Mouse (Mus musculus): ENCODE results near the gene Lif. TPM values are rescaled to one million over a fixed set of nuclear protein-coding genes. Genes with fewer than 3 reads are reported as not detected.

The Lif gene
- polyA plus RNA-seq (2014; fragmentation: Nextera tagmentation; extraction: Ambion mirVana), result 0.06 TPM in 1 of 2 replicates, not detected in the other

GRCm38 (mm10) chr11:4256846-4257607 lies at the start of gene Lif:
Lif (plus strand) TSS chr11:4257557.
- 70% methylated on average over 11 of the region's 11 CpGs for WGBS
- no peak within 1 kb of the TSS for H3K4me2 ChIP-seq
- ATAC-seq (replicated peaks; ENCODE audit: low FRiP score), result no peak

DNA sequence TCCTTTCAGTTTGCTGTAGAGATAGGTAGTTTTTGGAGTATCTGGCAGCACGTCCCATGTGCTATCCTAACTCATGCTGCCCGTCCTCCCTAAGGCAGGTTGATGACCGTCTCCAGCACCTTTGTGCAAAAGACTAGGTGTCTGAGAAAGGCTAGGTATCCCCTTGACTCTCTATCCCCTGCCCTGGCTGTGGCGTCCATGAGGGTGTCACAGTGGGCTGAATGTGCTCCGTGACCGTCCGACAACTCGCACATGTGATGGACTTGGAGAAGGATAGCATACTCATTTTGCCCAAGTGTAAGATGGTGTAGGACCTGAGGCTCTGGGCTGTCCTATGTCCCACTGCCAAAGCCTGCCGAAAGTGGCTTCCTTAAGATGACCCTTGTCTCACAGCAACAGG lies 49.7 kb upstream of the Lif start:
- H3K9ac ChIP-seq (ENCODE audit: low read depth, low read length), result no peak overlapping the region
- no peak overlapping the region for H3K4me2 ChIP-seq
- no peak overlapping the region for H3K4me3 ChIP-seq (ENCODE audit: low read depth, low read length)
- H3K27me3 ChIP-seq (replicated peaks; ENCODE audit: control insufficient read depth, insufficient read depth, low read length), result no peaks in the 10 kb centered on the region
- DNase-seq (ENCODE audit: low spot score), result no peak
- no peaks in the 10 kb centered on the region for H3K36me3 ChIP-seq (ENCODE audit: control insufficient read depth, insufficient read depth, low read length)
- H3K27ac ChIP-seq (ENCODE audit: low read depth, low read length), result no peak overlapping the region
- no peaks in the 10 kb centered on the region for H3K9me3 ChIP-seq (ENCODE audit: control insufficient read depth, low read length)
- 92% methylated on average over 9 of the region's 9 CpGs for WGBS
- H3K4me1 ChIP-seq (replicated peaks; ENCODE audit: control insufficient read depth, insufficient read depth, low read length), result peaks cover 7% of the 10 kb centered on the region
- no peak for ATAC-seq (replicated peaks; ENCODE audit: low FRiP score)

More at GRCm38 (mm10) chr11:4256846-4257607, at the start of gene Lif:
- H3K27me3 ChIP-seq (replicated peaks; ENCODE audit: control insufficient read depth, insufficient read depth, low read length), result no peaks in the 10 kb centered on the region
- no peak for DNase-seq (ENCODE audit: low spot score)
- H3K4me3 ChIP-seq (ENCODE audit: low read depth, low read length), result no peak within 1 kb of the TSS
- peaks cover 6% of the 10 kb centered on the region; the same call in 1 of the 2 replicates for H3K4me1 ChIP-seq (replicated peaks; ENCODE audit: control insufficient read depth, insufficient read depth, low read length)
- no peaks in the 10 kb centered on the region for H3K9me3 ChIP-seq (ENCODE audit: control insufficient read depth, low read length)
- H3K9ac ChIP-seq (ENCODE audit: low read depth, low read length), result no peak within 1 kb of the TSS
- no peak within 1 kb of the TSS for H3K27ac ChIP-seq (ENCODE audit: low read depth, low read length)
- no peaks in the 10 kb centered on the region for H3K36me3 ChIP-seq (ENCODE audit: control insufficient read depth, insufficient read depth, low read length)

GRCm38 (mm10) chr11:4209556-4209955 lies 47.8 kb upstream of the Lif start:
- no peak overlapping the region for H3K27ac ChIP-seq (ENCODE audit: low read depth, low read length)
- no peaks in the 10 kb centered on the region for H3K27me3 ChIP-seq (replicated peaks; ENCODE audit: control insufficient read depth, insufficient read depth, low read length)
- H3K36me3 ChIP-seq (ENCODE audit: control insufficient read depth, insufficient read depth, low read length), result no peaks in the 10 kb centered on the region; the same call in 1 of the 2 replicates
- no peak for DNase-seq (ENCODE audit: low spot score)
- H3K4me2 ChIP-seq, result no peak overlapping the region
- no peak for ATAC-seq (replicated peaks; ENCODE audit: low FRiP score)
- 72% methylated on average over 5 of the region's 5 CpGs for WGBS
- no peaks in the 10 kb centered on the region for H3K9me3 ChIP-seq (ENCODE audit: control insufficient read depth, low read length)
- H3K9ac ChIP-seq (ENCODE audit: low read depth, low read length), result no peak overlapping the region
- H3K4me1 ChIP-seq (replicated peaks; ENCODE audit: control insufficient read depth, insufficient read depth, low read length), result no peaks in the 10 kb centered on the region
- H3K4me3 ChIP-seq (ENCODE audit: low read depth, low read length), result no peak overlapping the region

- no peak overlapping the region for H3K27ac ChIP-seq (ENCODE audit: low read depth, low read length)
- H3K9ac ChIP-seq (ENCODE audit: low read depth, low read length), result no peak overlapping the region
- no peaks in the 10 kb centered on the region for H3K9me3 ChIP-seq (ENCODE audit: control insufficient read depth, low read length)
- H3K4me1 ChIP-seq (replicated peaks; ENCODE audit: control insufficient read depth, insufficient read depth, low read length), result no peaks in the 10 kb centered on the region
- DNase-seq (ENCODE audit: low spot score), result no peak
- no peak overlapping the region for H3K4me3 ChIP-seq (ENCODE audit: low read depth, low read length)
- no peak overlapping the region for H3K4me2 ChIP-seq
- H3K36me3 ChIP-seq (ENCODE audit: control insufficient read depth, insufficient read depth, low read length), result peaks cover 2% of the 10 kb centered on the region; the same call in 1 of the 2 replicates
- H3K27me3 ChIP-seq (replicated peaks; ENCODE audit: control insufficient read depth, insufficient read depth, low read length), result no peaks in the 10 kb centered on the region
- no peak for ATAC-seq (replicated peaks; ENCODE audit: low FRiP score)
- WGBS, result 57% methylated on average over 1 of the region's 1 CpGs
These were observed 46.6 kb upstream of the Lif start for GRCm38 (mm10) chr11:4210786-4211185.

DNA sequence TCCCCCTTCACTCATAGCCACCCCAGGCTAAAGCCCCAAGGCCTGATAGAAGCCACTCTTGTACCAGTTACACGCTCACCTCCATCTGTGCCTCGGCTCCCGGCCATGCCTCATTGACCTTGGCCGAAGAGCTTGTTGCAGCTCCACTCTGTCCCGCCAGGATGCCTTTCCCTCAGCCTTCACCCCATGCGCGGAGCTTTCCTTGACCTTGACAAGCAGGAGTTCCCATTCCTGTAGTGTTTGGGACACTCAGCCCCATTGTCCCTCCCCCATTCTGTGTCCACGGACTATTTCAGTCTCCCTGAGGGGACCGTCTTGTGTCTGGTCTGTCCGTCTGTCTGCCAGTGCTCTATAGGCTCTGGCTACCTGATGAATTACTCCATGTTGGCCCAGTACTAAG lies 44.2 kb upstream of the Lif start:
- Histone ChIP-seq H3K9me3 (ENCODE audit: control insufficient read depth, low read length) (no peaks in the 10 kb centered on the region), H3K27me3 (replicated peaks; ENCODE audit: control insufficient read depth, insufficient read depth, low read length) (no peaks in the 10 kb centered on the region), H3K4me3 (ENCODE audit: low read depth, low read length) (no peak overlapping the region), H3K4me2 (no peak overlapping the region), H3K27ac (ENCODE audit: low read depth, low read length) (no peak overlapping the region), H3K9ac (ENCODE audit: low read depth, low read length) (no peak overlapping the region), H3K4me1 (replicated peaks; ENCODE audit: control insufficient read depth, insufficient read depth, low read length) (peaks cover 2% of the 10 kb centered on the region; the same call in 1 of the 2 replicates), H3K36me3 (ENCODE audit: control insufficient read depth, insufficient read depth, low read length) (peaks cover 2% of the 10 kb centered on the region; the same call in 1 of the 2 replicates)
- 92% methylated on average over 10 of the region's 10 CpGs for WGBS
- ATAC-seq (replicated peaks; ENCODE audit: low FRiP score) (no peak), DNase-seq (ENCODE audit: low spot score) (no peak)

- no peak for ATAC-seq (replicated peaks; ENCODE audit: low FRiP score)
- H3K9ac ChIP-seq (ENCODE audit: low read depth, low read length), result no peak overlapping the region
- peaks cover 2% of the 10 kb centered on the region; the same call in 1 of the 2 replicates for H3K36me3 ChIP-seq (ENCODE audit: control insufficient read depth, insufficient read depth, low read length)
- no peak overlapping the region for H3K27ac ChIP-seq (ENCODE audit: low read depth, low read length)
- H3K4me1 ChIP-seq (replicated peaks; ENCODE audit: control insufficient read depth, insufficient read depth, low read length), result peaks cover 10% of the 10 kb centered on the region
- H3K4me2 ChIP-seq, result no peak overlapping the region
- DNase-seq (ENCODE audit: low spot score), result no peak
- 93% methylated on average over 14 of the region's 14 CpGs for WGBS
- no peak overlapping the region for H3K4me3 ChIP-seq (ENCODE audit: low read depth, low read length)
- peaks cover 5% of the 10 kb centered on the region; the same call in 1 of the 2 replicates for H3K27me3 ChIP-seq (replicated peaks; ENCODE audit: control insufficient read depth, insufficient read depth, low read length)
- no peaks in the 10 kb centered on the region for H3K9me3 ChIP-seq (ENCODE audit: control insufficient read depth, low read length)
These were observed 42.8 kb upstream of the Lif start for GRCm38 (mm10) chr11:4214572-4214971.

DNA sequence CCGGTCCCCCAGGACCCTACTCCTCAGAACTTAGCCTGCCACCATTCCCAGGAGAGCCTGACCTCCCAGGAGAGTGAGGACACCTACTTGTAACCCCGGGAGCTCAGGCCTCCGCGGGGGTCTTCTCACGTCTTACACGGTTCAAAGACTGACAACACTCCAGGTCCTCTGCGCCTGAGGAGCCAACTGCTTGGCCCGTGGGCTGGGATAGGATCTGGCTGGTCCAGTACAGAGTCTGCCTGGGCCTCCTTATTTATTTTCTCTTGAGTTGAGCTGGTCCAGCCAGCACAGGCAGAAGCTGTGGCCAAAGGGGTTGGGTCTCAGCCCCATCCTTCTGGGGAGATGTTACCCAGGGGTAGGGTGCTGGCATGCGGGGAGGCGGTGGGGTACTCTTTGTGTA lies 42.3 kb upstream of the Lif start:
- Histone ChIP-seq H3K4me3 (ENCODE audit: low read depth, low read length) (no peak overlapping the region), H3K4me2 (no peak overlapping the region), H3K9me3 (ENCODE audit: control insufficient read depth, low read length) (no peaks in the 10 kb centered on the region), H3K27me3 (replicated peaks; ENCODE audit: control insufficient read depth, insufficient read depth, low read length) (peaks cover 5% of the 10 kb centered on the region; the same call in 1 of the 2 replicates), H3K9ac (ENCODE audit: low read depth, low read length) (no peak overlapping the region), H3K4me1 (replicated peaks; ENCODE audit: control insufficient read depth, insufficient read depth, low read length) (peaks cover 10% of the 10 kb centered on the region), H3K36me3 (ENCODE audit: control insufficient read depth, insufficient read depth, low read length) (peaks cover 2% of the 10 kb centered on the region; the same call in 1 of the 2 replicates), H3K27ac (ENCODE audit: low read depth, low read length) (no peak overlapping the region)
- DNase-seq (ENCODE audit: low spot score) (no peak), ATAC-seq (replicated peaks; ENCODE audit: low FRiP score) (no peak)
- 79% methylated on average over 10 of the region's 10 CpGs for WGBS

DNA sequence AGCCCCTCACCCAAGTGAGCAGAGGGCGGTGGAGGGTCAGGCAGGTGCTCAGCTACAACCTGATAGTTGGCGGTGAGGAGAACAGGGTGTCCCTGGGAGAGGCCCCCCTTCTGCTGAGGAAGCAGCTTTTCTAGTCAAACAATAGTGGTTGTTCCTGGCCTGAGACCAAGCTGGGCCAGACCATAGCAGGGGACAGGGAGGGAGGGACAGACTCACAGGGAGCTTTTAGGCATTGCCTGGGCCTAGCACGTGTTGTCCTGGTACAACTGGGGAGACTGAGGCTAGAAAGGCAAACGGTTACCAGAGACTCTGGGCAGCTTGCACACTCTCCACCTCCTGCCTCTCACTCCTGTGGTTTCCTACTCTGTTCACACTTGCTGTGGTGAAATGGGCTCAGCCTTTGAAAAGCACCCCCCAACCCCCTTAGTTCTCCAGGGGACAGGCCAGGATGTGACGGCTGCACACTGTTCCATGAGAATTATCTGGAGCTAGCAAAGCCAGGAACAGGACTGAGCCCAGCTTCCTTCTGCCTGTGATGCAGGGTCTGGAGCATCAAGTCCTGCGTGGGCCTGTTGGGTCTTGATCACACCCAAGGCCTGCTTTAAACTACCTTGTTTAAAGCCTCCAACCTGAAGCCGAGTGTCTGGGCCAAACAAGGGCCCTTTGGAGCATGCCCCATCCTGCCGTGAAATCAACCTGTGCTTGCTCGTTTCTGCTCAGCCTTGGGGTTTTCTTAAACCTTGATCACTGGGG lies 40.9 kb upstream of the Lif start:
- Histone ChIP-seq H3K4me1 (replicated peaks; ENCODE audit: control insufficient read depth, insufficient read depth, low read length) (peaks cover 12% of the 10 kb centered on the region), H3K36me3 (ENCODE audit: control insufficient read depth, insufficient read depth, low read length) (peaks cover 2% of the 10 kb centered on the region; the same call in 1 of the 2 replicates), H3K9me3 (ENCODE audit: control insufficient read depth, low read length) (no peaks in the 10 kb centered on the region), H3K27ac (ENCODE audit: low read depth, low read length) (no peak overlapping the region), H3K27me3 (replicated peaks; ENCODE audit: control insufficient read depth, insufficient read depth, low read length) (peaks cover 5% of the 10 kb centered on the region; the same call in 1 of the 2 replicates), H3K4me3 (ENCODE audit: low read depth, low read length) (no peak overlapping the region), H3K4me2 (no peak overlapping the region), H3K9ac (ENCODE audit: low read depth, low read length) (no peak overlapping the region)
- 81% methylated on average over 9 of the region's 9 CpGs for WGBS
- DNase-seq (ENCODE audit: low spot score) (no peak), ATAC-seq (replicated peaks; ENCODE audit: low FRiP score) (no peak)
